Mouse (Mus musculus): ENCODE data around the gene Zfp809.

Zfp809 gene

DNA sequence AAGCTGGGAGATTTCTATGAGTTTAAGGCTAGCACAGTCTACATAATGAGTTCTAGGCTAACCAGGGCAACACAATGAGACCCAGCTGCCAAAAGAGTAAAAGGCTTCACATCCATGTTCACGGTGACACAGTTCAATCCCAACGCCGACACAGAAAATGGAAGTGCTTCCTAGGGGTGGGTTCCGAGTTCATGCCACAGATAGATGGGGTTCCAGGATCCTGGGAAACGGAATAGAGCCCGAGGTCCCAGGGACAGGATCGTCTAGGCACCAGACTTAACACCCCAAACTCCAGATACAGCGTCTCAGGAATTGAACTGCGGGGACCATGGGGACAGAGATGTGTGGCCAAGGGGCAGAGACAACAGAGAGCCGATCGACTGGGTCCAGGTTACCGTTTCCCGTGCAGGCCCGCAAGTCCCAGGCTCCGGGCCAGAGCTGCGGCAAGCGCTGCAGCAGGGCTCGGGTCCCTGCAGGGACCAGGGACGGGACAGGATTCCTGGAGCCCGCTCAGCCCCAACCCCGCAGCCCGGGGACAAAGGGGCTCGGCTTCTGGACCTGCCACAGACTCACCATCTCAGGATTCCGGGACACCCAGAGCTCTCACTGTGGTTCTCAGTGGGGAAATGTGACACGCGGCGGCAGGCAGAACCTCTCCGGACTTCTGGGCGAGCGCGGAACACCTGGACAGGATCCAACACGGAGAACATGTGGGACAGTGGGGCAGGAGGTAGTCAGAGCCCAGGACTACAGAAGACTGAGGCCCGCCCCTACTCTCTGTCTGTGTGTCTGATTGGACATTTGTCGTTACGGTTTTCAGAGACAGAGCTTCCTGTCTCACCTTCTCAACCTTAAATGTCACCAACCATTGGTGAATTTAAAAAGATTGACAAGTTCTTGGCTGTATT, 33.9 kb downstream of the Zfp809 start, which contains the start of gene Zfp599:
Gene Zfp599 (minus strand): TSS at position 712 of the 908 bp plus-strand sequence.
- intact Hi-C loops (cut with DNase I) = no loop called here

DNA sequence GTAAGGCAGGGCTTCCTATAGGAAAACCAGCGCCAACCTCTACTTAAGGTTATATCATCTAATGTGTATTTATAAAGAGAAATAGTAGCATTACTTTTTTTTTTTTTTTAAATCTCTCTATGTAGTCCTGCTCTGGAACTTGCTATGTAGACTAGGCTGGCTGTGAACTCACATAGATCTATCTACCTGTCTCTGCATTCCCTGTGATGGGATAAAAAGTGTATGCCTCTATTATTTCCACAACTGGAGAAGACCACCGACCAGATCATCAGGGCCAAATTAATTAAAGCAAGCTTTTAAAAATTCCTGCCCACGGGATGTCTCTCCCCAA, 34.5 kb downstream of the Zfp809 start:
- intact Hi-C loops (cut with DNase I) = no loop called here

DNA sequence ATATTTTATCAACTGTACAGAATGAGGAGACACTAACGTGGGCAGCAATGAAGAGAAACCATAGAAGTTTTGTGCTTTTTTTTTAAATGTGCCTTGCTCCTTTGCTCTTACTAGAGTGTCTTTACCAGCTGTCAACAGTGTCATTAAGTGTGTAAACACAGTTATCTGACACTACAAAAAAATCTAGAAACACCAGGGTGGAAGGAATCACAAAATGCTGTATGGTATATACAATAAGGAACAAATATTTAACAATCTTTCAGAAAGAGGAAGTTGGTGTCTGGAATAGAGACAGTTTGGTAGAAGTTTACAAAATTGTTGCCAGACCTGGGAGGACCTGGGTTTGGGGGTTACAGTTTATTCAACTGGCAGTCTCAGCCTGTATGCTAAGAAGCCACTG, 36.1 kb downstream of the Zfp809 start:
- intact Hi-C loops (cut with DNase I) = no loop called here

DNA sequence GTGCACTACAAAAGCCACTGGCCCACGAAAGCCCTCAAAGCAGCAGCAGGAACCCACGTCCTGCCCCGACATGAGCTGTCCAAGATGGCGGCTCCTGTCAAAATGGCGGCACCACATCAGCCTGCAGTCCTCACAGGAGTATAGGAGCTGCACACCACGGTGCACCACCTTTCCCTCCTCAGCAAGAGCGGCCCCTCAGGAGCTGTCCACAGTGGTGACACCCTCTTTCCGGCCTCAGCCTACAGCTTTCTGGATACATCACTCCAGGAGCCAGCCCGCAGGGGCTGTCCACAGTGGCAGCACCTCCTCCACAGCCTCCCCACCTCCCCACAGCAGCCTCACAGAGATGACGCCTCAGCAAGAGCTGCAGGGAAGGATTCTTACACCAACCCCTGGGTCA, 37.1 kb downstream of the Zfp809 start:
- intact Hi-C loops (cut with DNase I) = no loop called here

DNA sequence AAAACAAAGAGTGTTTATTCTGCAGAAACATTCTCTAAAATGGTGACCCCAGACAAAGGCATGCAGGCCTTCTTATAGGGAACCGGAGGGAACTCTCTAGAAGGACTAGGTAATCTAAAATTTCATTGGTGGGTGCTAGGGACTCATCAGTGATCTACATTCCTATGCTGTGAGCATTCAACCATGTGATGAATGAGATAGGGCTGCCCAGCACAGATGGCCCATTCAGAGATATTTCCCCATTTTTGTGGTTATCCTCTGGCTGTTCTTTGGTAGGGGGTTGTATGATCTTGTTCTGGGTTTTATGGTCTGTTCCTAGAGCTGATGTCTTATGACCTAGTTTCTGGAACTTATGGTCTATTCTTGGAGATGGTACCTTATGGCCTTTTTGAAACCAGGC, 43.4 kb downstream of the Zfp809 start:
- intact Hi-C loops (cut with DNase I) = no loop called here

DNA sequence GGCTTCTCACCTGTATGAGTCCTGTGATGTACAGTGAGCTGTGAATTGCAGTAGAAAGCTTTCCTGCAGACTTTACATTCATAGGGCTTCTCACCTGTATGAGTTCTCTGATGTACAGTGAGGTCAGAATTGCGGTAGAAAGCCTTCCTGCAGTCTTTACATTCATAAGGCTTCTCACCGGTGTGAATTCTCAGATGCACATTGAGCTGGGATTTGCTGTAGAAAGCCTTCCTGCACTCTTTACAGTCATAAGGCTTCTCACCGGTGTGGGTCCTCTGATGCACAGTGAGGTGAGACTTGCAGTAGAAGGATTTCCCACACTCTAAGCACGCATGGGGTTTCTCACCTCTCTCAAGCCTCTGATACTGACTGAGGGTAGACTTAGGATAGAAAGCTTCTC, 53.2 kb downstream of the Zfp809 start:
- intact Hi-C loops (cut with DNase I) = no loop called here
